Mouse (Mus musculus): Measurements from ENCODE around the gene Epsti1.
A peak's percentile ranks its signal among the peaks of the same experiment; 100 is the strongest.

Epsti1 gene

DNA sequence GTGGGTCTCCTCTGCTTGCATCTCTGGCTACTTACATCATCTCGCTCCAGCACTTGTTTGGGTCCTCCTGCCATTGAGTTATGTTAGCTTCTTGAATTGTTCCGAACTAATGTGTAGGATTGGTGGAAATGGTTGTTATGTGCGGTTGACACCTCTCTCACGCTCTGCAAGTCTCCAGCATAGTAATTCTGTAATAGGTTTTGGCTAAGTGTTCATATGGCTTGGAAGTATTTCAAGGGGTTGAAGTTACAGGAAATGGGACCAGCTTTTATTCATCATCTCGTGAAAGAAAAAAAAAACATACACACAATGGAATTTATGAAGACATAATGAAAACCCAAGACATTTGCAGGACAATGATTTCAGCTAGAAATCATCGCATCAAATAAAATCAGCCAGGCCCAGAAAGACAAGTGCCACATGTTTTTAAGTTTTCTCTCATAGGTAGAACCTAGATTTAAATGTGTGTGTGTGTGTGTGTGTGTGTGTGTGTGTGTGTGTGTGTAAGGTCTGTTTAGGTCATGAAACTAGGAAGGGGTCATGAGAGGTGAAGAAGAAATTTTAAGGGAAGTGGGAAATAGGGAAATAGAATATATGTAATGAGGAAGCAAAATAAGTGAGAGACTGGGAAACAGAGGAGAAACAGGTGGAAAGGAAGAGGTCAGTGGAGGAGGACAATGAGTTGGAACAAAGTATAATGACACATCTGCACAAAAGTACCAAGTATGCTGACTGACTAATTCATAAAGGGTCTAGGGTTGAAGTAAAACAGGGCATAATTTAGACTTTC lies 19.2 kb downstream of the Epsti1 start:
- DNase-seq (ENCODE audit: low spot score), result no peak

DNA sequence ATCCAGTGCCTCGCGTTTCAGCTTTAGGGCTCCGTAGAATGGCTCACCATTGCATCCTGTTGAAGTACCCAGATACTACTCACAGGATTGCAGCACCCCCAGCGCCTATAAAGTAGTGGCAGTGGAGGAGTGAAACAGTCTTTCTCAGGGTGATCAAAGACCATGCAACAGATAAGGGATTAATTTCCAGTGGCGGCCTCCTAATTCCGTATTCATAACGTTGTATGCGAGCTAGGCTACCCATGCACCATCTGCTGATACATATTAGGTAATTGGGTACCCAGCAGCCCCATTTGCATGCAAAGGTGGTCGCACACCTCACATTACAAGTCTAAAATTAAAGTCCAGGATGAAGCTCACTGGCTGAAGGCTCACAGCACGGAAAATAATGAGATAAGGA lies 21.4 kb downstream of the Epsti1 start:
- DNase-seq (ENCODE audit: low spot score), result no peak

DNA sequence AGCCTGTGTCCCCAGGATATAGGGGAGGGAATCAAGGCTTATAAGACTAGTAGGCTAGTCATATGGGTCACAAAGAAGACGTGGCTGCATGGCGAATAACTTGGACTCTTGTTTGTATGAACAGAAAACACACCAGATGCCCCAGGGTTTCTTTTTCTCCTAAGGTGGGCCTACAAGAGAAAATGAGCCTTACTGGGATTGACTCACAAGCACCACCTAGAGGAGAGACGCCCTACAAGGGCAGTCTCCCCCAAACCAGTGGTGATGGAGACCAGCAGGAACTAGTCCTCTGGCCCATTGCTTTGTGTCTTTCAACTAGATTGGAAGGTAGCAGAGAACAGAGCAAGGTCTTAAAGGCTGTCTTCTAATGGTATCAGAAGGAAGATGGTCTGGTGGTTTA lies 22.7 kb downstream of the Epsti1 start:
- peak; percentile 59 for DNase-seq (ENCODE audit: low spot score)

DNA sequence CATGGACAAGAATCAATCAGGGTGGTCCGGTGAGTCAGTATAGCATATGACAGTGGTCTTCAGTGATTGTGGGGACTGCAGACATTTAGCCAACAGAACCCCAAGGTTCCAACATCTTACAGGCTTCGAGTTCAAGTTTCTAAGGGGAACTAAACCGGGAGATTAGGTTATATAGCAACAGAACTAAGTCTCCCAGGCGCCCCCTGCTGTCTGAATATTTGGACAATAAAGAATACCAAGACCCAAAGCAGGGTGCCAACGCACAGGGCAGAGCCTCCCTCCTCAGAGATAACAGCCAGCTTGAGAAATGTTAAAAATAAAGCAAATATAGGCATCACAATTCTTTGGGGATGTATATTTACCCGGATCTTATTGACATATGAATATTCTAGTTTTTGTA lies 24.0 kb downstream of the Epsti1 start:
- DNase-seq (ENCODE audit: low spot score), result peak; percentile 82

DNA sequence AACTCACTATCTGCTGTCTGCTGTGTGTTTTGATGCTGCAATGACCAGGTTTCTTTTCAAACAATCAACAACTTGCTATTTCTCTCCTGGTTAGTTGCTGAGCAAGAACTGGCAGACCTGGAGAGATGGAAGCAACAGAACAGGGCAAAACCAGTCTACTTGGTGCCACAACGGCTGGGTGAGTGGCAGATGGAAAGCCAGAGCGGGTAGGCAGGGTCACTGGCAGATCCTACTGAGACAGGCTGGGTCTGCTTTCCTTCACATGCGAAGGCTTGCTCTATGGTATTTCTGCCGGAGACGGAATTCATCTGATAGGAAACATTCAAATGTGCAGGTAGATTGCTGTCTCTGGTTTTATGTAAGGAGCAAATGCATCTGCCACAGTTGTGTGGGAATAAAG lies 24.6 kb downstream of the Epsti1 start:
- DNase-seq (ENCODE audit: low spot score), result no peak

DNA sequence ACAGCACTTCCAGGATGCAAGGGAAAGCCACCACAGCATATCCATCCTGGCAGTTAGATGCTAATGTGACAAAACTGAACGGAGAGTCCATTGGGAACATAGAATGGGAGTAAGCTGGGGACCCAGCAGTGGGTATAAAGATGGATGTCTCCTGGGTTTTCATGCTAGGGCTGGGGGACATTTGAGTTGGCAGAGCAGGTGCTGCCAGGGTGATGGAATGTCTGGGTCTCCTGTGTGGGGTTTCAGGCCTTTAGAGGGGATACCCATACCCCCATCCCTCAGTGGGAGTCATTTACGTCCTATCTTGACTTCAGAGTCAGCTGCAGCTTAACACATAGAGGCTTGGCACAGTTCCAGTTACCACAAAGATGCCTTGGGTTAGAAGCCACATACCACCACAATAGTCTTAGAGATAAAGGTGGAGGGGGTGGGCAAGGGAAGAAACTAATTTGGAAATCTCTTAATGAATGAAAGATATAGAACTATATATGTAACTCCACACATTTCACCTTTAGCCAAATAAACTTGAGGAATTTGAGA lies 25.2 kb downstream of the Epsti1 start:
- DNase-seq (ENCODE audit: low spot score), result no peak

DNA sequence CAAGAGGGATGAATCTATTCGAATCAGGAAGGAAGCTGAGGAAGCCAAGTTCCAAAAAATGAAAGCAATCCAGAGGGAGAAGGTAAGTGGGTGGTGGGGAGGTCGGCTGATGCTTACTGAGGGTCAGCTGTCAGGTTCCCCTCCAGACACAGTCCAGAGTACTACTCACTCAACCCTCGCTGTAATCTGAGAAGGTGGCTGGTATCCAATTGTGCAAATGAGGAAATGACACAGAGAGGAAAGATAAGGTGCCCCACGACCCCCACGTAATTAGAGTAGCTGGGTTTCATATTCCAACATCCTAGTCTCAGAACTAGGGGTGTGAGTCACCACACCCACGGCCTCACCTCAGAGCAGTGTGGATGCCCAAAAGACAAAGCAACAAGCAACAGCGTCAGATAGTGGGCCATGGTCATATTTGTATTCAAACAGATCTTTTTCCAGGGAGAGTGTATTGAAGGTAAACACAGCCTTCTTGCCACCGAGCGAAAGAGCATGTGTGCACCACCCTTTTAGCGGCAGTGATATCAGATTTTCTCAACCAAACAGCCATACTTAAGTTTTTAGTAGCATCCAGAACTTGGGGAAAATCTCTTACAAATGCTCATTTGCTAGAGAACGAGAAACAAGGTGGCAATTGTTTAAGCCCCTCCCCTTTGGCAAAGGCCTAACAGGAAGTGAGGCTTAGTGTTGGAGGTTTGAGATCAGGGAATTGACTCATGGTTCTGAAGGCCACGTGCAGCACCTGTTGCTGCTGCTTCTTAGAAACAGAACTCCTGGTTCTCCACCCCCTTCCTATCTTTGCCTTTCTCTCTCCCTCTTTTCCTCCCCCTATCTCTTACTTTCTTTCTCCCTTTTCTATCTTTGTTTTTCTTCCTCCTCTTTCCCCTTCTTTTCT lies 28.4 kb downstream of the Epsti1 start:
- peak; percentile 31 for DNase-seq (ENCODE audit: low spot score)

DNA sequence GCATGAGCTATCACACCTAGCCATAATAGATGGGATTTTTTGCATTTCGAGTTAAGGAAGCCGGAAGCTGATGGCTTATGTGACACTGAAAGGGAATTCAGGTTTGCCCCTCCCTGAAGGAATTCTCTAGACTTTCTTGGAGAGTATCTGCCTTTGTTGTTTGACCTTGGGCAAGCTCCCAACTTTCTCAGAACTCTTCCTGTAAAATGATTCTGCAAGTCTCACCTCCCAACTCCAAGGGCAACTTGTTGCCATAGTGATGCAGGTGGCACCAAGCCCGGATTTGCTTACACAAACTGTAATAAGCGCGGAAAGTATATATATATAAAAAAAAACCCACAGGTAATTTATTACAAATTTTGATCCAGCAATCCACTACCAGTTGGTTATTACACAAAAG lies 29.2 kb downstream of the Epsti1 start:
- DNase-seq (ENCODE audit: low spot score), result no peak

DNA sequence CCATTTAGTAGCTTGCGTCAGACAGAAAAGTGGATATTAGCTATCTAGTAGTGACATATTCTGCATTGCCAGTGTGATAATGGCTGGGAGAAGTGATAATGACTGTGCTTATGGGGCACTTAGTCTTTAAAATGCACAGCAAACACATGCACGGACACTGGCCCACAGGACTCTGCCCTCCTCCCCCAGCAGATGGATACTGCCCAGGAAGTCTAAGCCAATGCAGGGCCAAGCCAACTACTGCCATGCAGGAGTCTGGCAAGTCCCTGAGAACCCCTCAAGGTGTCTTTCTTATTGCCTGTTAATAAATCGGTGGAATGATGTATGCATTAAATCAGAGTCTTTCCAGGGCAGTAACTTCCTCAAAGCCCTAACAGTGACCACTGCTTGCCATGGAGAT lies 30.4 kb downstream of the Epsti1 start:
- no peak for DNase-seq (ENCODE audit: low spot score)

DNA sequence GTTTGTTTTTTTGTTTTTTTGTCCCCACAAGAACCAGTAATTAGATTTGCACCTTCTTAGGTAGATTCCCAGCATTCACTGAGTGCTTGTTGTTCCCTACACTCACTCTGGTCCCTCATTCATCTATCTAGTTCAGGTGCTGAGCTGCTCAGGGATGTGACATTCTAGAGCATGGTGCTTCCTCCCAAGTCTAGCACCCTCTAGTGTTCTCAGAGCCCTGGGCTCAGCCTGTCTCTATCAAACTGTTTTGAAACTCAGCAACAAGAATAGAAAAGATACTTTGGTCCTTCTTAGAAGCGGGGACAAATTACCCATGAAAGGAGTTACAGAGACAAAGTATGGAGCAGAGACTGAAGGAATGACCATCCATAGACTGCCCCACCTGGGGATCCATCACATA lies 37.1 kb downstream of the Epsti1 start:
- DNase-seq (ENCODE audit: low spot score), result no peak

DNA sequence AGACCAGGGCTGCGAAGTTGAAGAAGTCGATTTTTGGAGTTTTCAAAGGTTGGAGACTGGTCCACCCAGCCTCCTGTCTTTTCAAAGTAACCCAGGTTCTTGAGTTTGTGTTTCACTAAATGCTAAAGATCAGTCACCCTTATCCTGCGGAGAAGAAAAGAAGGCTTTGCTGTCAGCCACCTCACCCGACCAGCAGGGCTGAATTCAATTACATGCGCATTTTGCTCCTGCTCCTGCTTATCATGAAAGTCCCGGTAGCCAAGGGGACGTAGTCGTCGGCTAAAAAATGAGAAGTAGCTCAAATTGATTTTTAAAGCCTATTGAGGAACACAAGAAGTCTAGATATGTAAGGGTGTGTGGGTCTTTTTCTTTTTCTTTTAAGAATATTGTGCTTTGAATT lies 38.2 kb downstream of the Epsti1 start:
- DNase-seq (ENCODE audit: low spot score), result peak; percentile 53

DNA sequence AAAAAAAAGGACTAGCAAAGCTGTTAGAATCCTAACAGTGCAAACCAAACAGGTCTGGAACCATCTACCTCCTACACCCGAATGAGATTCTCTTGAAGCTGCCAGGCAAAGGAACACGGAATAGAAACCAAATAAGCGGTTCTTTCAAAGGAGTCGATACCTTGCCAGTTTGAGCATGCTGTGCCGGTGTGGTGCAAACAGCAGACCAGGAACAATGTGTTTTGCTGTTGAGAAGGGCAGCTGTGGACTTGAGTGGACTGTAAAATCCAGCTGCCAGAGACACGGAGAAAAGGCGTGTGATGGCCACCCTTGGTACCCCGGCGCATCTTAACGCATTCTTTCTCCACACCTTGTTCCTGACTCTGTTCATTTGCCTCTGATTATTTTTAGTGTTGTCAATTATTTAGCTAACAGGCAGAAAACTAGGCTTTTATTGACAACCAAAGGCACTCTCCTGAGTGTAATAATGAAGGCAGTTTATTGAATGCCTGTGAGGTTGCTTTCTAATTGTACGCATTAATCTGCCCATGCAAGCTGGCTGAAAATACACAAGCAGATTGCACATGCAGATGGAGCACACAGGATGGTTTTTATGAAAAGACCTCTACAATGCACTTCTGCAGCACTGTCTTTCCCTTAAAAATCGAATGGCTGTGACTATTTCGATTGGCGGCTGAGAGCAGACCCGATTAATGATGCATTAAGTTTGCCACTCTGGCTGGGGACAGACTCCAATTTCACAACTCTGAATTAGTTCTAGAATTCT lies 38.9 kb downstream of the Epsti1 start:
- no peak for DNase-seq (ENCODE audit: low spot score)

DNA sequence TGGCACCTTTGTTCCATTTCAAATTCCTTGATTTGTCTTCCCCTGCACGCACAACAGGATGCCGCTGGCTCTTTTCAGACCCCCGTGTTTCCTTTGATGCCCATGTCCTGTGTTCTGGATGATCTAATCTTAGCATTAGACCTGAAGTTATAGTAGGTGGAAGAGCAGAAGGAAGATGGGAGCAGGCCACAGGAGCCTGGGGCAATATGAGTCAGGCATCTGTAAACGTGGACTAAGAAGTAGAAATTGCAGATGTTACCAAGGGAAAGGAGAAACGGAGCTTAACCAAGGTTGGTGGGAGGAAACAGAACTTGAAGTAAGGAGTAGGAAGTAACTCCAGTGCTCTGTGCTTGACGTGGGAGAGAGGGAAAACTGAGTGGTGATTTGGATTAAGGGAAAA lies 57.7 kb downstream of the Epsti1 start:
- no peak for DNase-seq (ENCODE audit: low spot score)

DNA sequence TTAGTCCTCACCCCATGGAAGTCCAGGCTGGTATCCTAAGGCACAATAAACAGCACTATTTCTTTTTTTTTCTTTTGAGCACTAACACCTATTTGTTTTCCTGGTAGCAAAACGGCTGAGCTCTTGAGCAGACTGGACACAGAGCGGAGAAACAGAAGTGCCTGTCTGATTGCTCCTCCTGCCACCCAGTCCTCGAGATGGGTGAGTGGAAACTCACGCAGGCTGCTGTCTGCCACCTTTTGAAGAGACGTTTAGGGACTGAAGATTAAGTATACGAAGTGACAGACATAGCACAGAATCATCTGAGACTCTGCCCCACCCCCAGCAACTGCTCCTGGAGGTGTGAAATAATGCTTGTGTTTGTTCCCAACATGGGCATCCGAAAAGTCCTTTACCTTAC lies 59.5 kb downstream of the Epsti1 start:
- DNase-seq (ENCODE audit: low spot score), result no peak

DNA sequence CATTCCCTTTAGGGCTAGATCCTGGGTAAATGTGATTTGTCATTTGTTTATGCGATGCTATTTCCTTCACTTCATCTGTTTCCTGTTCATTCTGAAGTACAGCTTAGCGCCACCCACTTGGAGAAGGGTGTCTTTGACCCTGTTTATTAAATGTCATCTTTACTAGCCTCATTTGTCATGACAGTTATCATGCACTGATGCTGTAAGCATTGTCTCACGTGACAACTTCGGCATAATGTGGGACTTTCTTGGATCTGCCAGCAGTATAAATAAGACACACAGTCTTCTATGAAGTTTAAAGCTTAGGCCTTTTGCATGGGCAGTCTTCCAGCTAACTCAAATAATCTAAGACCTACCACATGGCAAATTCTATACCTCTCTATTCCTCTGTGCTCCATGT lies 67.3 kb downstream of the Epsti1 start:
- no peak for DNase-seq (ENCODE audit: low spot score)

DNA sequence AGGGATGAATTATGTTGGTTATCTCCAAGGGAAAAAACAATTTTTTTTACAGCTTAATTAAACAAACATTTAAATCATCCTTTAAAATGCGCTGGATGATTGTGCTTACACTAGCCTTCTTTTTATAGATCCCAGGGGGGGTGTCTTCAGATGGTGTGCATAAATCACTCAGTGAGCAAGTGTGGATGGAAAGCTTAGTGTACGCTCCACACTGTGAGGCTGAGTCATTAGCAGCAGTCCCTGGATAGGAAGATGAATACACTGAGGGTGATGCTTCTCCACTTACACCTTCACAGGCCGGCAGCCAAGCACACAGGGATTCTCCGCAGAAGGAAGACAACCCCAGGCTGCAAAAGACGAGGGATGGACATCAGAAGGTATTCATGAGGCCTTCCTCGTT lies 70.2 kb downstream of the Epsti1 start:
- DNase-seq (ENCODE audit: low spot score), result peak; percentile 7

DNA sequence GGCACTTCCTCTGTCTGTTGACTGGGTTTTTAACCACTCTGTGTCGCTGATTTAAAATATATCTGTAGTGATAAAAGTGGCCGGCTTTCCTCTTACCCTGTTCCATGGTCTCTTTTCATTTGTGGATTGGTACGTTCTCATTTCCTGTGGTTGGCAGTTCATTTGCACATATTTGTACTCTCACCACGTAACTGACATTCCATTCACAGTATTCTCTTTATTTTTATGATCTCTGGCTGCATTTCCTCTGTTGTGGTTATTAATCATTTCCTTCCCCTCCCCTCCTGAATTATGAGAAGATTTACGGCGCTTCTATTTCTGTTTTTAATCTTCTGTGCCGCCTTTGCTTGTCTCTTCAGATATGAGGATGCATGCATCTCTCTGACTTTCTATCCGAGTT lies 71.7 kb downstream of the Epsti1 start:
- no peak for DNase-seq (ENCODE audit: low spot score)

DNA sequence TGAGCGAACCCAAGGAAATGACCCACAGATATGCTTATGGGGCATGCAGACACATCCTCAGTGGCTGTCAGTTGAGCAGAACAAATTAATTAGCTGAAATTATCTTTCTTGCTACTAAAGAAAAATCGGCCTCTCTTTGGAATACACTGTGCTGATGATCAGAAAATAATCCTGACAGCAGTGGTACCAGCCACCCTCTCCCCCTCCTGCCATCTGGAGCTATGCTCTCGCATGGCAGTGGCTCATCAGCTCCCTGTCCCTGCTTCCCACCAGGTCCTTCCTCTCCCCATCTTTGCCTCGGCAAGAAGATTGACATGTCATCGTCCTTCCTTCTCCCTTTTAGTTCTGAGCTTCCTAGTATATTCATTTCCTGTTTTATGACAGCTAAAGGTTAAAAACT lies 77.5 kb downstream of the Epsti1 start:
- no peak for DNase-seq (ENCODE audit: low spot score)

DNA sequence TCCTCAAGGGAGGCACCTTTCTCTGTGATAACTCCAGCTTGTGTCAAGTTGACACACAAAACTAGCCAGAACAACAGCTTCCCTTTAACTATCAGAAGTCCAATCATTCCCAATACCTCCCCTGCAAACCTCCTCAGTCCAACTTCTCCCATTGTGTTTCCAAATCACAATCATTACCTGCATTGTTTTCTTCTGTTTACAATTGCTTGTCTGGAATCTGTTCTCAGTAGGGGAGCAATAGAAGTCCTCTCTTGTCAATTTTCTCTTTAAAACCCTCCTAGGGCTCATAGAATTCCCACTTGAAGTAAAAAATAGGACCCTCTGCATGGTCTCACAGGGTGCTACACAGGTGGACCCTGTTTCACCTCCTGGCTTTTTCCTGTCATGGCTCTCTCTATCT lies 93.7 kb downstream of the Epsti1 start:
- DNase-seq (ENCODE audit: low spot score), result no peak

DNA sequence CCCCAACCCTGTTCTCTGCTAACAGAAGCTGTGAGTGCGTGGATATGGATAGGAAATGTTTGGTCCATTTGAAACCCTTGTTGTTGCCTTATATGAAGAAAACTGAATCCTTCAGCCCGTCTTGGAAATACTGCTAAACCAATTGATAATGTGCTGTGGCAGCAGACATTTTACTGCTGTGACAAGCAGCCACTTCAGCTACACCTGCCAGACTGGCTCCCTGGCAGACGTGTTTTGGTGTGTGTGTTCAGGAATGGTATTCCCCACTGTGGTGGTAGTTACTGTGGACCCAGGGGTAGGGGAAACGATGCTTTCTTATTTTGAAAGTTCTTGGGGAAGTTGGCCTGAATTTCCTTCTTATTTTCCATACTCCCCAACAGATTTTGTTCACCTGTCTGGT lies 100.4 kb downstream of the Epsti1 start:
- no peak for DNase-seq (ENCODE audit: low spot score)

DNA sequence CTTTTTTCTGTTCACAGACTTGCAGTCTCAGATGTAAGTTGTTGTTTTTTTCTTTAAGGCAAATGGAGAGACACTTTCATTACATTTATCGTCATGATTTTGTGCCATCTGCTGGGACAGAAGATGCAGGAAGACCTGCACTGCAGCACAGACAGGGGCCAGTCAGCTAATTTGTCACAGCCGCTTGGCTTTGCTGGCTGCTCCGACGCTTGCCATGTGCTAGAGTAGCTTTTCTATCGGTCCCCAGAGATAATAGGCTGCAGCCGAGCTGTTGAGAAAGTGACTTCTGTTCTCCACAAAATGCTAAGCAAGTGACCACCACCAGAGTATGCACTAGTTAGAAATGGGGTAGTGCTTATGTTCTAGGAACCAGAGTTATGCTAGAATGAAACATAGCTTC lies 104.0 kb downstream of the Epsti1 start:
- peak; percentile 44 for DNase-seq (ENCODE audit: low spot score)

DNA sequence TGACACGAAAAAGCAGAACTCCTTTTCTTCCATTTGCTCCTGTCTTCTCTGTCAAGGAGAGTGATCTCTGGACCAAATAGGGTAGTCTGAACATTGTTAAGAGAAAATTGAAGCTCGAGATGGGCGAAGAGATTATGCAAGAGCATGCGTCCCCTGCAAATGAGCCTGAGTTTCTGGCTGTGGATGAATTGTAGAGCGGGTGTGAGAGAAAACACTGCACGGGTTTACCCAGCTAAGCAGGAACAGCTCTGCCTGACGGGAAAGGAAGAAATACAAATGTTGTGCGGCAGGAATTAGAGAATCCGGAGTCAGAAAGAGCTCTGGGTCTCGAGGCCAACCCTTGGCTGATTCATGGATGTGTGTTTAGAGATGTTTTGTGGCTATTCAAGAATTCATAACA lies 107.8 kb downstream of the Epsti1 start:
- DNase-seq (ENCODE audit: low spot score), result no peak
